Mouse (Mus musculus) liver, embryonic 16.5 days (tissue): Measurements from ENCODE around the gene Lrmda. TPM values are rescaled to one million over a fixed set of nuclear protein-coding genes. Genes with fewer than 3 reads are reported as not detected.

Experiments
- ATAC-seq: fragments of 200-750 bp; cut with Nextera tagmentation; 2 replicates; pipeline ENCODE4 v1.8.0; 2017; ENCODE audit warnings: low read depth, mild to moderate bottlenecking, moderate number of reproducible peaks, moderate library complexity
- H3K27ac ChIP-seq: fragments of 300-500 bp; sonication (generic); 2 replicates; pipeline ENCODE4 v1.5.1; 2014; ENCODE audit warnings: mild to moderate bottlenecking, low read length
- H3K27me3 ChIP-seq: fragments of 300-500 bp; sonication (generic); 2 replicates; pipeline ENCODE4 v1.6.1; 2014; ENCODE audit warnings: low read depth, low read length, mixed read lengths; ENCODE audit not compliant: control insufficient read depth, insufficient read depth
- H3K36me3 ChIP-seq: fragments of 300-500 bp; sonication (generic); 2 replicates; pipeline ENCODE4 v1.6.1; 2014; ENCODE audit warnings: mild to moderate bottlenecking; ENCODE audit not compliant: control insufficient read depth, insufficient read depth
- H3K4me1 ChIP-seq: fragments of 300-500 bp; sonication (generic); 2 replicates; pipeline ENCODE4 v1.6.1; 2014; ENCODE audit warnings: low read depth, low read length, mixed read lengths; ENCODE audit not compliant: control insufficient read depth
- H3K4me2 ChIP-seq: fragments of 300-500 bp; sonication (generic); 2 replicates; pipeline ENCODE4 v1.6.1; 2014; ENCODE audit warnings: low read depth, low read length, mixed read lengths
- H3K4me3 ChIP-seq: fragments of 300-500 bp; sonication (generic); 2 replicates; pipeline ENCODE4 v1.5.1; 2014; ENCODE audit warnings: low read depth, mild to moderate bottlenecking, low read length
- H3K9ac ChIP-seq: fragments of 300-500 bp; sonication (generic); 2 replicates; pipeline ENCODE4 v1.6.1; 2014; ENCODE audit warnings: low read depth, low read length
- H3K9me3 ChIP-seq: fragments of 300-500 bp; sonication (generic); replicated peaks from 2 replicates; pipeline ENCODE4 v1.6.1; 2016; ENCODE audit warnings: low read length; ENCODE audit not compliant: control insufficient read depth
- WGBS: fragments of 180-500 bp; shearing (Covaris S2); extraction: QIAGEN DNeasy Blood & Tissue Kit; methylation state at CpG from one replicate; pipeline ENCODE4 v1.1.7; 2014; ENCODE audit not compliant: insufficient replicate concordance; 5-methylcytosine and 5-hydroxymethylcytosine counted together
- polyA plus RNA-seq: library from polyadenylated mRNA; unstranded; fragments of >200 nt; fragmentation: Nextera tagmentation; extraction: Ambion mirVana; gene quantifications from 2 replicates; pipeline ENCODE4 v1.2.1, GENCODE M21; 2015

Gene Lrmda
- polyA plus RNA-seq, 1 experiment from 2014 or later, result 0.46 TPM

DNA sequence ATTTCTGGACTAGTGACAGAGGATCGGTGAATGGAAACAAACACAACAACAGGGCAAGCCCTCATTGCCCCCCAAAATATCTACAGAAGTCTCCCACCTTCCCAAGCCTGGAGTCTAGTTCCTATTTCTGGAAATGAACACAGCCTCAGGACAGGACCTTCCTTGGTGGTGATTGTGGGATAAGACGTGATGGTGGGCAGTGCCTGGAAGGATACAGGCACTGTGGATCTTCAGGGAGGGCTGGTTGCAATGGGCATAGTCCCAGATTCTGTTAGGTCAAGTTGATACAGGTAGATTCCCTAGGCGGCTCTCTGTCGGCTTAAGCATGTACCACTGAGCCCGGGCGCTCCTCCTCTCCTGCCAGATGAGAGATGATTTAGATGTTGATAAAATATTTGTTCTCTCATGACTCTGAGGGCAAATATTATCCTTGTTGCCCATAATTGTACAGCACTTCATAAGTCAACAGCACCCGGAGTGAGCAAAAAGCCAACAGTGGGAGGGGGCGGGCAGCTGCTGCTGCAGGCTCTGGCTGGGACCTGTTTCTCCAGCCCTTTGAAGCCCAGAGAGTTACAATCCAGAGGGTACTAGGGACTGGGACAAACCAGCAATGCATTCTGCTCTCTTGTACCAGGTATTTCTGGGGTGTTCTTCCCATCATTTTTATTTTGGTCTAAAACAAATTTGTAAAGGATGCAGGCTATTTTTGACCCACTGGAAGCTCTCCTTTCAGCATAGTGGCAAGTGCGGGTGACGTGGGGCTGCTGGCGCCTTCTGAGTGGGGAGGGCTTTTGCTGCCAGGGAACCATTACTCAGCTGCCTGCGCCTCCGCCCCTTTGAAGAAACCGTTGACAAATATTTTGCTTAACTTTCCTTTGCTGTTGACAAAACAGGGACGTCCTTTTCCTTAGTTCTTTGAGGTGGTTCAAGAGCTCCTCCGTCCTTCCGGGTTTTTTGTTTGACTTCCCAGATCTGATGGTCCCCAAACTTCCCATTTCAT is 630.8 kb downstream of the Lrmda start:
- no peak for ATAC-seq
- no peaks in the 10 kb centered on the region for H3K27me3 ChIP-seq
- WGBS, result 51% methylated on average over 17 of the region's 17 CpGs
- H3K27ac ChIP-seq, result no peak overlapping the region
- H3K9me3 ChIP-seq, result no peaks in the 10 kb centered on the region
- H3K36me3 ChIP-seq, result no peaks in the 10 kb centered on the region
- H3K4me3 ChIP-seq, result no peak overlapping the region
- no peak overlapping the region for H3K4me2 ChIP-seq
- H3K9ac ChIP-seq, result no peak overlapping the region
- no peaks in the 10 kb centered on the region for H3K4me1 ChIP-seq

DNA sequence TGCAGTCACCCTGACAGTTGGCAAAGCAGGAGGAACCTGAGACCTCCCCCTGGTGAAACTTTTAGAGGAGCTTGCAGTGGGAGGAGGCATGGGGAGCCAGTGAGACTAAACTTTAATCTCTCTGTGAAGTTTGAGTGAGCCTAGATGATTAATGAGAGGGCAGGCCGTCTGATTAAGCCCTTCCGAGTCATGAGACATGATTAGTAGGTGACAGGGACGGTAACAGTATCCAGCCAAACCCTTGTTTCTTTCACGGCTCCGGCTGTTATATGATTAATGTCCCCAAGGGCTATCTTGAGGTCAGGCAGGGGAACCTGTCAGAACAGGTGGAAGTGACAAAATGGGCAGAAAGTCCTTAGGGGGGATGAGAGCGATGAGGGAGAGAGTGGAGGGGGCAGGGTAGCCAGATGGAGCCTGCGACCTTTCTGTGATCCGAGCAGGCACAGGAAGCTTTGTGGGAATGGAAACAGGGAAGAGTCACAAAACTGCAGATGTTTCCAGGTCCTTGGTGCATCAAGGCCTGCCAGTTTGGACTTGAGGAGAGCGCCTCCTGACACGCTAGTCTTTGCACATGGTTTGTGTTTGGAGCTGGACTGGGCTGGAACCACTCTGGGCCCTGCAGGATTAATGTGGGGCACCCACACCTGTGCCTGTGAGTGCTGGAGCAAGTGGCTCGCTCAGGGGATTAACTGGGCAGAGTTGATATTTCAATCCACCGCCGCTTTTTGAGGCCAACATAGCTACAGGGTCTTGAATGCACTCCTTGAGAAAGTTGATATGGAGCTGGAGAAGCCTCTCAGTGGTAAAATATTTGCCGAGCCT is 631.8 kb downstream of the Lrmda start:
- H3K27ac ChIP-seq, result no peak overlapping the region
- WGBS, result 50% methylated on average over 14 of the region's 14 CpGs

DNA sequence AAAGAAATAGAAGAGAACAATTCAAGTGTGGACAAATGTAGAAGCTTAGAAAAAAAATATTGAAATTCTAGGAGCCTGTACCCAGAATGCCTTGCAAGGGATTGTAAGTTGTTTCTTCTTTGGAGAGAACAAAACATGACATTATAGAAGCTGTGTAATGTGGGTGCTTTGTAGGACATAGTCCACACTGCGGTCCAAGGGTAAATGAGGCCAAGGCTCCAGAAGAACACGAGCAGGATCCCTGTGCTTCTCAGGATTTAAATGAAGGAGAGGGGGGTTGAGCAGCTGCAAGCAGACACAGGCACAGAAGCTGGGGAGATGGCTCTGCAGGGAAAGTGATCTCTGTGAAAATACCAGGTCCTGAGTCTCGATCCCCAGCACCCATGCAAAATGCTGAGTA is 643.0 kb downstream of the Lrmda start:
- Histone ChIP-seq H3K4me1 (no peaks in the 10 kb centered on the region), H3K4me2 (no peak overlapping the region), H3K27ac (no peak overlapping the region), H3K9me3 (no peaks in the 10 kb centered on the region), H3K4me3 (no peak overlapping the region), H3K36me3 (no peaks in the 10 kb centered on the region), H3K27me3 (no peaks in the 10 kb centered on the region), H3K9ac (no peak overlapping the region)
- 53% methylated on average over 3 of the region's 3 CpGs for WGBS
- no peak for ATAC-seq

More for the DNA sequence above, 631.8 kb downstream of the Lrmda start:
- H3K9me3 ChIP-seq, result no peaks in the 10 kb centered on the region
- no peaks in the 10 kb centered on the region for H3K36me3 ChIP-seq
- H3K4me2 ChIP-seq, result no peak overlapping the region
- H3K9ac ChIP-seq, result no peak overlapping the region
- no peaks in the 10 kb centered on the region for H3K27me3 ChIP-seq
- no peaks in the 10 kb centered on the region for H3K4me1 ChIP-seq
- no peak for ATAC-seq
- no peak overlapping the region for H3K4me3 ChIP-seq

DNA sequence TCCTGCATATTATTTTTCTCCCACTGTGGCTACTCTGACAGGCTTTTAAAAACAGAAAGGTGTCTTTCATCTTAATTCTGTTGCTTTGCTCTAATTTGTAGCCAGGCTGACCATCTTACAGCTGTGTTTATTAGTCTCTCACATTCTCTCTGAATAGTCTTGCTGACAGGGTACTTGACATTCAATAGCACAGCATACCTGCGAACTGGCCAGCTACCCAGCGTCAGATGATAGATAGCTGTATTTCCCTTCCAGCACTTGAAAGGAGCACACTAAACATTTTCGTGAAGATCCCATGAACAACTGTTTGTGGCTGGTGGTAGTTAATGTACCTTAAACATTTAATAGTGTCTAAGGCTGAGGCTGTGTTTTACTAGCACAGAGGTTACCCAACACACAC is 646.9 kb downstream of the Lrmda start:
- no peak overlapping the region for H3K9ac ChIP-seq
- WGBS, result 58% methylated on average over 3 of the region's 3 CpGs
- ATAC-seq, result no peak

DNA sequence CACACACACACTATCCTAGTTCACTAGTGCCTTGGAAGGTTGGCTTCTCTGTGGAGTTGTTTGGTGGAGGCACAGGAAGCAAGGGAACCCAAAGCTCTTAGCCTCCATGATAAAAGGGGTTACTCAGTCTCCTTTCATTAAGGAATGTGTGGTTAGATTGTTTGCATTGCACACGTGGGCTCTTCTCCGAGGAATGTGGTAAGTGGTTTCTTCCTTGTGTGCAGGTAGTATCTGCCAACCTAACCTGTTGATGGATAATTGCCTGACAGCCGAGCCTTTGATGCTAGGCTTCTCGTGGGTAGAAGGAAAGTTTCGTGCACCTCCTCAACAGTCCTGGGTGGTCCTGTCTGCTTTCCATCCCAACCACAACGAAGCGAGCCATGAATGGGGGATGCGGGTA is 648.8 kb downstream of the Lrmda start:
- Histone ChIP-seq H3K4me1 (no peaks in the 10 kb centered on the region), H3K4me2 (no peak overlapping the region), H3K4me3 (no peak overlapping the region), H3K9me3 (no peaks in the 10 kb centered on the region), H3K36me3 (no peaks in the 10 kb centered on the region), H3K9ac (no peak overlapping the region), H3K27me3 (no peaks in the 10 kb centered on the region), H3K27ac (no peak overlapping the region)
- 51% methylated on average over 8 of the region's 8 CpGs for WGBS
- ATAC-seq, result no peak

More for the DNA sequence above, 646.9 kb downstream of the Lrmda start:
- H3K27me3 ChIP-seq, result no peaks in the 10 kb centered on the region
- H3K27ac ChIP-seq, result no peak overlapping the region
- H3K4me2 ChIP-seq, result no peak overlapping the region
- H3K36me3 ChIP-seq, result no peaks in the 10 kb centered on the region
- no peak overlapping the region for H3K4me3 ChIP-seq
- H3K4me1 ChIP-seq, result no peaks in the 10 kb centered on the region
- H3K9me3 ChIP-seq, result no peaks in the 10 kb centered on the region

DNA sequence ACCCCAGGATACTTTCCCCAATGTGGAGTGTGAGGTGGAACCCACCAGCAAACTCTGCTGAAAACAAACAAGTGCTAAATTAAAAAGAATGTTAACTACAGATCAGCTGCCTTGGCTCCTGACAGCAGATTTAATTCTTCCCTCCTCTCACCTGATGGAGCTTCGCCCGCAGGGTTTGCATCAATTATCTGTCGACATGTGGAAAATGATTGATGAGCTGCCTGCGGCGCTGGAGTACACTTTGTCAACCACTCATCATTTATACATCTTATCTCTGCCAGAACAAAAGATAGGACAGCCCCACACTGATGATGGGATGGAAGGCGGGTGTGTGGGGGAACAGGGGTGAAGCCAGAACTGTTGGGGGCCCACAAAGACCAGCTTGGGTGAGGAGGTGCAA is 649.2 kb downstream of the Lrmda start:
- H3K9ac ChIP-seq, result no peak overlapping the region
- H3K4me2 ChIP-seq, result no peak overlapping the region
- no peaks in the 10 kb centered on the region for H3K4me1 ChIP-seq
- no peaks in the 10 kb centered on the region for H3K36me3 ChIP-seq
- WGBS, result 47% methylated on average over 6 of the region's 6 CpGs
- no peak overlapping the region for H3K27ac ChIP-seq
- ATAC-seq, result no peak
- H3K4me3 ChIP-seq, result no peak overlapping the region
- no peaks in the 10 kb centered on the region for H3K9me3 ChIP-seq
- no peaks in the 10 kb centered on the region for H3K27me3 ChIP-seq

DNA sequence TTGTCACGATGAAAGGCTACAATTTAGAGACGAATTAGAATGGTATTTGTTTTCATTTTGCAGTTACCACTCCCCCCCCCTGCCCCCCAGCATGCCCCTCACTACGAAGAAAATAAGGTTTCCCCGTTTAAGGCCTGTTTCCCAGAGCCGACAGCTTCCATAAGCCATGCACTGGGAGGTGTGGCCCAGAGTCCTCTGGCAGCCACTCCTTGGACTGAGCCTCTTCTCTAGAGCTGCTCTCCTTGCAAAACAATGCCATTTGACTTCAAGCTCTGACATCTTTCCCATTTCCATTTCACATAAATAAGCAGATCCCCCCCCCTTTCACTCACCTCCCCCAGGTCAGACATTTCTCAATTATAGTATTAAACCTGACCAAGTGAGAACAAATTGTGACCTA is 654.1 kb downstream of the Lrmda start:
- no peak for ATAC-seq
- Histone ChIP-seq H3K9me3 (no peaks in the 10 kb centered on the region), H3K4me2 (no peak overlapping the region), H3K4me1 (no peaks in the 10 kb centered on the region), H3K4me3 (no peak overlapping the region), H3K9ac (no peak overlapping the region), H3K27me3 (no peaks in the 10 kb centered on the region), H3K27ac (no peak overlapping the region), H3K36me3 (no peaks in the 10 kb centered on the region)
- 35% methylated on average over 5 of the region's 5 CpGs for WGBS

DNA sequence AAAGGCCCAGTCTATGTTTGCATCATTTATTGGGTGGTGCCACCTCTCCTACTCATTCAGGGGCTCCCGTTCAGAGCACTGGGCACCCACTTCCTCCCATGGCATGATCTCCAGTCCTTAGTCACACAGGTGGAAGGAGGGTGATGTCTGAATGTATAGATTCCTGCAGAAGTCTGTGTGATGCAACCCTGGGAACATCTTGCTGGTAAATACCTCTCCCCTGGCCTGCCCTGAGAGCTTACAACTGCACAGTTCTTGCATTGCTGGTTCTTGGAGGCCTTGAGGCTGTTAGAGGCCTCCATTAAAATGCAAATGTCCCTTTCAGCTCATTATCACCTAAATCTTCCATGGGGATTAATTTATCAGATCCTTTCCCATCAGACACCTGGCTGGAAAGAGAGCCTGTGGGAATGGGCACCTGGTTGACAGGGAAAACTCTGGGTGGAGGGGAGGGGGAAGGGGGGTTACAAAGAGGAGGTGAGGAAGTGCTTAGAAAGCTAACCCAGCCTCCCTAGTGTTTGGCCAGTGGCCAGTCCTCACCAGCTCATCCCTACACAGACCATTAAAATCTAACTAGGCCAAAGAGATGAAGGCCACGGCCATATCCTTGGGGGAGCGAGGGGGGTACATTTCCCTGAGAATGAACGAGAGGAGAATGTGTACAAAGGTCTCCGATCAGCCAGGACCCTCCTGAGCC is 659.6 kb downstream of the Lrmda start:
- Histone ChIP-seq H3K4me1 (no peaks in the 10 kb centered on the region), H3K4me3 (no peak overlapping the region), H3K27me3 (no peaks in the 10 kb centered on the region), H3K27ac (no peak overlapping the region), H3K9me3 (no peaks in the 10 kb centered on the region), H3K36me3 (no peaks in the 10 kb centered on the region), H3K9ac (no peak overlapping the region), H3K4me2 (no peak overlapping the region)
- WGBS, result 61% methylated on average over 5 of the region's 5 CpGs
- no peak for ATAC-seq
